Mouse (Mus musculus): Measurements from ENCODE around the gene Cdh23. TPM values are rescaled to one million over a fixed set of nuclear protein-coding genes. Genes with fewer than 3 reads are reported as not detected.
"Not testable (repeated sequence)": the region's sequence is repeated elsewhere in the genome, so short reads cannot be mapped to it uniquely, and the experiment has no call there.

The Cdh23 gene
- total RNA-seq, 2 experiments from 2014 or later, result 0.29 to 0.36 TPM

- ATAC-seq (ENCODE audit: poor library complexity, severe bottlenecking), result not testable (repeated sequence)
These were observed 16.0 kb upstream of the Cdh23 start for GRCm38 (mm10) chr10:60712299-60712698.

GRCm38 (mm10) chr10:60708837-60709236, 12.5 kb upstream of the Cdh23 start:
- no peak for ATAC-seq (ENCODE audit: poor library complexity, severe bottlenecking)

DNA sequence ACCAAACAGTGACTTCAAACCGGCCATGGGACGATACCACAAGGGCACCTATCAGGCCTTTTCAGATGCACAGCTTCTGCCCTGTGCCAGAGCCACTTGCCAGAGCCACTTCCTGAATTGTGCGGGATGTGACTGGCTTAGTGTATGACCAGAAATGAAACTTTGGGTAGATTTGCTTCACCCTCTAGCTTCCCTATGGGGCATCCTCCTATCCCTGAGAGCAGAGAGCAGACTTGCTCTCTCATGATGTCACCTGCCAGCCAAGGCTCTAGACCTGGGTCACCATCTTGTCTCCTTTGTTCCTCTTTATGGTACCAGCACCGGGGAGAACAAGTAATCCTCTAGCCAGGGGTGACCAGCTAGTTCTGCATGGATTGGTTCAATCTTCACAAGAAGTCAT, 10.0 kb upstream of the Cdh23 start:
- ATAC-seq (ENCODE audit: poor library complexity, severe bottlenecking), result peak; percentile 93

- ATAC-seq (ENCODE audit: poor library complexity, severe bottlenecking), result peak; percentile 49
These were observed 8.8 kb upstream of the Cdh23 start for GRCm38 (mm10) chr10:60705134-60705533.

DNA sequence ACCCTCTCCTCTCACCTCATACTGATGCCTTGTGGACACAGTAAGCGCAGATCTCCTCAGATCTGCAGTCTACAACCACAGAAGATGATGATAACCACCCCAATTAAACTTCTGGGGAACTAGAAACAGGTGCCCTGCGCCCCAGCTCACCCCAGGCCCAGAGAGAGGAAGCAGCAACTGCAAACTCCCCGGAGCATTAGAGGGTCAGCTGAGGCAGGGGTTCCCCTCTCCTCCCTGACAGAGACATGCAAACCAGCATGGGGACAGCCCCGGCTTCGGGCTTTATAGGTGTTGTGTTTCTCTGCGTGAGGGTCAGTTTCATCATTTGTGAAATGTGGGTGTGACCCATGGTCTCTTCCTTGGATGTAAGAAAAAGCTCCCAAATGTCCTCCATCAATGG, 1.5 kb upstream of the Cdh23 start:
- no peak for ATAC-seq (ENCODE audit: poor library complexity, severe bottlenecking)

DNA sequence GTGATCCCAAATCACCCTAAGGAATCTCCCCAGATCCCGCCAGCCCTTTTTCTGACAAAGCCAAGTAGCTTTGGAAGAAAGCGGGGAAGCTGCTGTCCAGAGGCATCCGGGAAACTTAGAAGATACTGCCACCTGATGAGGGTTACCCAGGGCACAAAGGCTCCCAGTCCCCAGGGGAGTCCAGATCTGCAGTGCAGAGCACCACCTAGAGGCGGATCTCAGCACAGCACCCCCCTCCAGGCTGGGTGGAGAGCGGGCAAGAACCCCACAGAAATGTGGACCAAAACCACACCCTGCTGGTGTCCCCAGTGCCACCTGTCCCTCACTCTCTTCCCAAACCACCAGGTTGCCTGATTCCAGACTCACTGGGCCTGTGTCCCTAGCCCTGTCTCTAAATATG, 685 bp upstream of the Cdh23 start:
- ATAC-seq (ENCODE audit: poor library complexity, severe bottlenecking), result peak; percentile 94

DNA sequence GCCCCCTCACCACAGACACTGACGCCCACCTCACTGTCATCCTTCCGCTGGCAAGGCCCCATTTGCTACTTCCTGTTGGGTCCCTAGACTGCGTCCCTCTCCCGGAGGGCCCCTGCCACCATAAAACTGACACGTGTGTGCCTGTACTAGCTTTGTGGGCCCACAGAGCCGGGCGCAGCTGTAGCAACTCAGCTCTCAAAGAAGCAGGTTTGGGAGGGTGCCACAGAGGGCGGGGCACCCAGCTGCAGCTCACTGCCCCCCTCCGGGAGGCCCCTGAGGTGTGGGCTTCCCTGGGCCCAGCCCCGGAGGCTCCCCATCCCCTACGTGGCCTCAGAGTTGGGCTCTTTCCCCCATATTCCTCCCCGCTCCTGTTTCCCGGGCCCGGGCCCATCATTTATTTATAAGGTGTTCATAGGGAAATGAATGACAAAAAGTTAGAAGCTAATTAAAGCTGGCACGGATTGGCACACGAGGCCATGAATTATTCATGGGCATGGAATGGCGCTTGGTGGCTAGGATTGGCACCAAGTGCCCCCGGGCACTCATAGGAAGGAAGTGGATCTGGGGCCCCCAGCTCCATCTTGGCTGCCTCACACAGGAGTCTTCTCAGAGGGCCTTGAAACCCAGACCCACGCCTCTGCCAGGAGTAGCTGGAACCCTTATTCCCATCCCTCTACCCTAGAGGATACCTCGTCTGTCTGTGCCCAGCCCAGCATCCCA, 4.5 kb downstream of the Cdh23 start:
- ATAC-seq (ENCODE audit: poor library complexity, severe bottlenecking), result no peak

GRCm38 (mm10) chr10:60690960-60691359, 5.3 kb downstream of the Cdh23 start:
- ATAC-seq (ENCODE audit: poor library complexity, severe bottlenecking), result peak; percentile 66

- ATAC-seq (ENCODE audit: poor library complexity, severe bottlenecking), result no peak
These were observed 6.9 kb downstream of the Cdh23 start for GRCm38 (mm10) chr10:60689396-60689795.

GRCm38 (mm10) chr10:60687011-60687776, 9.1 kb downstream of the Cdh23 start:
- ATAC-seq (ENCODE audit: poor library complexity, severe bottlenecking), result peak; percentile 25; the same call in 1 of the 2 replicates

- no peak for ATAC-seq (ENCODE audit: poor library complexity, severe bottlenecking)
These were observed 9.7 kb downstream of the Cdh23 start for GRCm38 (mm10) chr10:60686641-60686975.

DNA sequence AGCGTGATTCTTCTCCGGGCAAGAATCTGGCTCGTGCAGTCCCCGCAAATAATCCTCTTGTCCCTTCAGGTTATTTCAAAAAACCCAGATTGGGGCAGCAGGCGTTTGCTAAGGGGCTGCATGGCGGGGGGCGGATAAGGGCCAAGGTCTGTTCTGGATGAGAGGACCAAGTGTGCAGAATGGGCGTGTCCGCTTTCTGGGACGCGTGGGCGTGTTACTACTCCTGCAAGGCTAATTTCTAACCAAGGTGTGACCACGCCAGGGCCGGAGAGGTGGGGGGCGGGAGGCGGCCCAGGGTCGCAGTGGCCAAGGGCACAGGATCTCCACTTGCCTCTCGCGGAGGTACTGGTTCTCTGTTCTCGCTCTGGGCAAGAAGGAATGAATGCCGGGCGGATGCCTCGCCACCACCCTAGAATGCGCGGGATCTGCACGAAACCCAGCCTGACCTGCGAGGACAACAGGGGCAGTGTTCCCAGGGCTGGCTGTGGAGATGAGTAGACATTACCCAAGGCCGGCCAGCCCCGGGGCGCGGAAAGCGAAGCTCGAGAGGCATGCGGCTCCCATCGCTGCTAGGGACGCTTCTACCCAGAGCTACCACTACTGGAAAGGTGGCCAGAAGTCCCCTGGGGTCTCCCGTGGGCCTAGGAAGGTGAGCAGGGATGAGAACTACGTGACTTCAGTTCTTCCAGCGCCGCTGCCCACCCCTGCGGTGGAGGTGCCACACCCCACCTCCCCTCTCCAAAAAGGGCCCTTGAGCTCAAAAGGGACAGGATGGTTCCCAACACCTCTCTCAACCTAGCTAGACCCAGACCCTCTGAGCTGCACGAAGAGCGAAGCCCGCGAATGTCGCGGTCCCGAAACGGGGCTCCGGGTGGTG, 10.3 kb downstream of the Cdh23 start:
- no peak for ATAC-seq (ENCODE audit: poor library complexity, severe bottlenecking)

GRCm38 (mm10) chr10:60678926-60679325, 17.4 kb downstream of the Cdh23 start:
- no peak for ATAC-seq (ENCODE audit: poor library complexity, severe bottlenecking)

GRCm38 (mm10) chr10:60677319-60677718, 19.0 kb downstream of the Cdh23 start:
- ATAC-seq (ENCODE audit: poor library complexity, severe bottlenecking), result no peak

- ATAC-seq (ENCODE audit: poor library complexity, severe bottlenecking), result no peak
These were observed 26.1 kb downstream of the Cdh23 start for GRCm38 (mm10) chr10:60670166-60670565.

- no peak for ATAC-seq (ENCODE audit: poor library complexity, severe bottlenecking)
These were observed 27.7 kb downstream of the Cdh23 start for GRCm38 (mm10) chr10:60668591-60668990.

DNA sequence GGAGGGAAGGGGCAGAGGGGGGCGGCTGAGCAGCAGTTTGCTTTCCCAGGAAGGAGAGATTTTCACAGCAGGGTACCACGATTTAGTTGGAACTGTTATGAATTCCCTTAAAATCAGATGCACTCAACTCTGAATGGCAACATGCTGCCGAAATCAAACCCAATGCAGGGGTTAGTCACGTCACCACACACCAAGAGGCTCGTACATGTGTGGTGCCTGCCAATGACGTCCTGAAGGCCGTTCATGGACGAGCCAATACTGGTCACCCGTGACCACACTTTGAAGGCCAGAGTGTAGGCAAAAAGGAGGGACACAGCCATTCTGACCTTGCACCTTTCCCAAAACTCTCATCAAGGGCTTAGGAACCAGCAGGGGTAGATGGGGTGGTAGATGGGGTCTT, 35.3 kb downstream of the Cdh23 start:
- no peak for ATAC-seq (ENCODE audit: poor library complexity, severe bottlenecking)

- ATAC-seq (ENCODE audit: poor library complexity, severe bottlenecking), result no peak
These were observed 36.8 kb downstream of the Cdh23 start for GRCm38 (mm10) chr10:60659450-60660020.

DNA sequence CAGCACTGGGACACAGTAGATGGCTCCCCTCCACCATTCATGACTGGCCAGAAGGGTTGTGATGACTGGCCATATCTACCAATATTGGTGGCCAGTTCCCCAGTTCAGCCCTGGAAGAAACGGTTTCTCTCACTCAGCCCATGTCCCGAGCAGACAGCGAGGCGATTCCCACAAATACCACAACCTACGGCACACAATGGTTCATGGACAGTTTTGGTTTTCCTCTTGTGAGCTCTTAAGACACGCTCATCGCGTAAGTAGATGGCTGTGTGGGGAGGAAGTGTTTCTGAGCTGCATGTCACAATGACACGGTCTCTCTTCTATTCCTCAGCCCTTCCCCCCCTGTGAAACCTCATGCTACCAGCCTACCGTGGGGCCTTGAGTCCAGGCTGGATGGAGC, 38.1 kb downstream of the Cdh23 start:
- ATAC-seq (ENCODE audit: poor library complexity, severe bottlenecking), result peak; percentile 73

DNA sequence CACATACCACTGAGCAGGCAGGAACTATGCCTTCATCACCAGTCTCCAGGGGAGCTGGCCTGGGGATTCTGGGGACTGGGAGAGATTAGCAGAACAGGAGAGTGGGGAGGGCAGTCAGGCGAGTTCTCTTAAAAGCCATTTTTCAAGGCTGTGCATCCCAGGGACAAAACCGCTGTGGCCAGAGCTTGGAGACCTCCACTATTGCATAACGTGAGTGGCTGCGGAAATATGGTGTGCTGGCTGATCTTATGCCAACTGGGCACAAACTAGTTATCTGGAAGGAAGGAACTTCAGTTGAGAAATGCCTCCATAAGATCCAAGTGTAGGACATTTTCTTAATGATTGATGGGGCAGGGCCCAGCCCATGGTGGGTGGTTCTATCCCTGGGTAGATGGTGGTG, 42.6 kb downstream of the Cdh23 start:
- ATAC-seq (ENCODE audit: poor library complexity, severe bottlenecking), result no peak

DNA sequence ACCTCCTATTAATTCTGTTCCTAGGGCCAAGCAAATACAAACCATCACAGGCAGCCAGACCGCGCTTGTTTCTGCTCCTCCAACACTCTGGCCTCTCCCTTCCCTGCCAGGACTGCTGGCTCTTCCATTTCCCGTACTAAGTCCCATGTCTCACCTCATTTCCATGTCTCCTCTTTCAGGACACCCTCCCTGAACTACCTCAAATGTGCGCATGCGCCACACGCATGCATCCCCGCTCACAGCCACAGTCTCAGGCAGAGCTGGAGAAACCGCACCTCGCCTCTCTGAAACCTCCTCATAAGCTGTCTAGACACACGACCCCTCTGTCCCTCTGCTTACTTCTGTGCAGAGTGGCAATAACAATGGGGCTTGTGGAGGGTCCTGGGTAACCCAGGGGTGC, 43.2 kb downstream of the Cdh23 start:
- ATAC-seq (ENCODE audit: poor library complexity, severe bottlenecking), result no peak

Measured in megakaryocyte, adult 5-6 weeks (primary cell).